Mouse (Mus musculus) retina, adult 2 months (tissue): ENCODE results near the gene Banp.
A peak's percentile ranks its signal among the peaks of the same experiment; 100 is the strongest.

ENCODE experiments used
- DNase-seq: peaks from one replicate; pipeline ENCODE4 v3.0.0-alpha.2; 2012; ENCODE audit warnings: low read depth, low spot score

The Banp gene

GRCm38 (mm10) chr8:122018046-122018831 lies 68.7 kb downstream of the Banp start:
- no peak for DNase-seq

- DNase-seq = no peak
These were observed 69.6 kb downstream of the Banp start for GRCm38 (mm10) chr8:122019162-122019561.

DNA sequence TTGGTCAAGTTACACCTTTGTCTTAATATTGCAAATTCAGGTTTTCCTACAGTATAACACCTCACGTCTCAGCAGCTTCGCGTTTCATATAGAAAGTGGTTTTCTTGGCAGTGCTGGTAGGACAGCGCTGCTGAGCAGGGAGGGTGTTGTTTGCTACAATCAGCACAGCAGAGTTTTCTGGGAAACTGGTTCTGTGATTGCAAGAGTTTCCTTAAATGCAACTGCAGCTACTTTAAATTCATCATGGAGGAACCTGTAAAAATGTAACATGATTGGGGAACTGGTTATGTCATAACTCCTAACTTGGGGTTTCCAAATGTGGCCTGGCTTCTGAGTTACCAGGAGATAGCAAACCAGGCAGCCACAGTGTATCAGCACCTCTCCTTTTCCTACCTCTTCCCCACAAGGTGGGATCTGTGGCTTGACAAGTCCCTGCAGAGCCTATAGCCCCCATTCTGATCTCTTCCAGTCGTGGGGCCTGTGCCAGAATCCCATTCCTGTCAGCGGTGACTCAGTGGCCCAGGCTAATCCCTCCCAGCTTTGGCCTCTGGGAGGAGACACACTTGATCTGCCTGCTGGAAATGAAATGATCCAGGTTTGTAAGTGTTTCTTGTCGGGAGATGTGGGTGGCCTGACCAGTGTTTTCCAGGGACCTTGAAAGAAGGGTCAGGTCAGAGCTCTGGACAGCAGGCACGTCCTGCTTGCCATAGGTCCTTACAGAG lies 70.7 kb downstream of the Banp start:
- DNase-seq = no peak

DNA sequence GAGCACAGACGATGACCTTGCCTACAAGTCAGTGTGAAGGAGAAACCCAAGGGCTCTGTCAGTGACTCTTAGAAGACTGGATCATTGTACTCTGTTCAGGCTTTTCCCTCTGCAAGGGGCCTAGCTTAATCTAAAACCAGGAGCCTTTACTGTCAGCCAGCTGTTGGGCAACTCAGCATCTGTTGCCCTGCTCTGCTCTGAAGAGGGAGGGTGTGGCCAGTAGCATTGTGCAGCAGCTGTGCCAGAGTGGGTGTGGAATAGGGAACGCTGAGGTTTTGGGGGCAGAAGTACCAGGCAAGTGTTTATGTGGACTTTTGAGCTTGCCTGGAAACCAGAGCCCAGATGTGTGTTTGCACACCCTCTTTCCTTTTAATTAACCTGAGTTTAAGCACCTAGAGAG lies 72.2 kb downstream of the Banp start:
- no peak for DNase-seq

GRCm38 (mm10) chr8:122022274-122022673 lies 72.7 kb downstream of the Banp start:
- no peak for DNase-seq

- no peak for DNase-seq
These were observed 73.2 kb downstream of the Banp start for GRCm38 (mm10) chr8:122022705-122023104.

GRCm38 (mm10) chr8:122025546-122025945 lies 76.0 kb downstream of the Banp start:
- DNase-seq = no peak

DNA sequence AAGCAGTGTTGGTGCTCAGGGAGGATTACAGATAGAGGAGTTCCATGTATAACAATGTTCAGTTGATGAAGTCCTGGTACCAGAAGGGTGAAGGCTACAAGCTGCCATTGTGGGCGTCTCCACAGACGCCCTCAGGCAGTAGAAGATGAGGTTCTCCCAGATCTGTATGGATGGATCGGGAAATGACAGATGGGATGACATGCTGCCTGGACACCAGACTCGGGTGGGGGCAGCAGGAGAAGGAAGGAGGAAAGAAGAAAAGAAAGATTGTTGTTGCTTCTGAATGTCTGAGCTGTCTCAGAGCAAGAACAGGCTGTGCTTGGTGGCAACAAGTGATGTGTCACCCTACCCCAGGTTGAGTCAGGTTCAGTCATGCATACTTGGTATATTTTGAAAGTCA lies 78.6 kb downstream of the Banp start:
- DNase-seq = no peak

DNA sequence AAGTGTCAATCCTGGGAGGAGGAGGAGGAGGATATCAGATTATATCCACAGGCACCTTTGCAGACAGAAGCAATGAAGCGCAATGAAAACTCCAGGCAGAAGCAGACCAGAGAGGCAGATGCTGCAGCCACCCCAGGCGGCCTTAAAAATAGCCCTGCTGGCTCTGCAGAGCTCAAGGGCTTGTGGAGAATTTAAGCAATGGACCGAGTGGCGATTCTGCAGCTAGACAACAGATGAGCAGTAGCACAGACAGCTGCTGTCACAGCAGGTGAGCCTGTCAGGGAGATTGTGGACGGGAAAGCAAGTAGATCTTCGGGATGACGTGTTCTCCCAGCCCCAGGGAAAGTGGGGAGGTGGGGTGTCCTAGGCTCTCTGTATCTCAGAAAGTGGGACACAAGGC lies 81.4 kb downstream of the Banp start:
- peak; percentile 15 for DNase-seq

GRCm38 (mm10) chr8:122032741-122033140 lies 83.2 kb downstream of the Banp start:
- DNase-seq = no peak

DNA sequence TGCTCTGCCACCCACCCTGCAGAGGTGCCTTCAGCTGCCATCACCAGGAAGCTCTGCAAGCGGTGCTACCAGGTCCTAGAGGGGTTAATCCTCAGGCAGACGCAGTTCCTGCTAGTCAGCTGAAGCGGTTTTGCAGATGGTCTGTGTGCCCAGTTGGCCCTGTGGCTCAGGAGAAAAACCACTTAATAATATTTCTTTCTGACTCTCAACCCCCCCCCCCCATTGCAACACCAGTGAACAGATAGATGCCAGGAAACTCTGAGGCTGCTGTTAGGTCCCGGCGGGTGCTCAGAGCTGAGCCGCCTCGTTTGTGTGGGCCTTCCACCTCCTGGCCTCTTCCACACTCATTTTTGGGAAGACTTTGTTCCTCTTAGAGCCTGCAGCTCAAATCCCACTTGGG lies 86.0 kb downstream of the Banp start:
- DNase-seq = no peak

- no peak for DNase-seq
These were observed 86.8 kb downstream of the Banp start for GRCm38 (mm10) chr8:122036325-122036724.

GRCm38 (mm10) chr8:122037279-122037678 lies 87.7 kb downstream of the Banp start:
- DNase-seq = no peak

- no peak for DNase-seq
These were observed 88.5 kb downstream of the Banp start for GRCm38 (mm10) chr8:122038076-122038475.

GRCm38 (mm10) chr8:122039452-122039851 lies 89.9 kb downstream of the Banp start:
- no peak for DNase-seq

DNA sequence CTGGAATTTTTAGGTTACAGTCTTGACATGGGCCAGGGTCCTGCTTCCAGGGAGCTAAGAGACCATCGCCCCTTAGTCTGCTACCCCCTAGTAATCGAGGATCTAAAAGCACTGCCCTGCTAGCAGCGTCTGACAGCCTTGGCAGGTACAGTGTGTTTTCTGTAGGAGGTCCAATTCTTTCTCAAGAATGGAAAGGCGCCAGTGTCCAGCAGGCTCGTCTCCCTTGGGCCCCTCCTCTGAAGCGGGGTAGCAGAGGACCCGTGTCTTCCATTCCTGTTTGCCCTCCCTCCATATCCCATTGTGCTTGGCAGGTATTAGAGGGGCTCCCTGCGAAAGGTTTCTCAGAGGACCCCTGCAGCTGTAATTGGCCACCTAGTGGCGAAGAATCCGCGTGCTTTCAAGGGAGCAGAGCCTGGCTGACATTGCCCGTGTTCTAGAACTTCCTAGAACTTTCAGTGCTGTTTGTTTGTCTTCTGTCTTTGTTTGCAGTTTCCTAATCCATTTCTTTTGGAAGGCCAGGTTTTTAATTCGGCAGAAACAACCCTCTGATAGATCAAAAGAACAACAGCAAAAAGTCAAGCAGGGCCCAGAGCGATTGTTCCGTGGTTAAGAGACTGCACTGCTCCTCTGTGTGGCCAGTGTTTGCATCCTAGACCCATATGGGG lies 97.8 kb downstream of the Banp start:
- no peak for DNase-seq

DNA sequence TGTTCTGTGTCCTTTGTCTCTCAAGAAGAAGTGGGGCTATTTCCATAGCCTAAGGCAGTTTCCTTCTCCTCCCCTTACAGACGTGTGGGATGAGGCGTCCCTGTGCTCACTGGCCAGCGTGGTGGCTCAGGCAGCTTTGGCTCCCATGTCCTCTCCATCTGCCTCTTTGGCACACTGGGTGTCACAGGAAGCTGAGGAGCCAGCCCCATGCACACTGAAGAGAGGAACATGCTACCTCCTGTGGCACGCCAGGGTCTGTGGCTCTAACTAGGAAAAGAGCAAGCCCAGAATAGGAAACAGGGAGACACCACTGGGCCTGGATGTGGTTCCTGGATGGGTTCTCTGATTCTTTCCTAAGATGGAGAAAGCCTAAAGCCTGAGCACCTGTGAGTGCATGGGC lies 99.7 kb downstream of the Banp start:
- DNase-seq = no peak

- no peak for DNase-seq
These were observed 100.4 kb downstream of the Banp start for GRCm38 (mm10) chr8:122049923-122050322.

DNA sequence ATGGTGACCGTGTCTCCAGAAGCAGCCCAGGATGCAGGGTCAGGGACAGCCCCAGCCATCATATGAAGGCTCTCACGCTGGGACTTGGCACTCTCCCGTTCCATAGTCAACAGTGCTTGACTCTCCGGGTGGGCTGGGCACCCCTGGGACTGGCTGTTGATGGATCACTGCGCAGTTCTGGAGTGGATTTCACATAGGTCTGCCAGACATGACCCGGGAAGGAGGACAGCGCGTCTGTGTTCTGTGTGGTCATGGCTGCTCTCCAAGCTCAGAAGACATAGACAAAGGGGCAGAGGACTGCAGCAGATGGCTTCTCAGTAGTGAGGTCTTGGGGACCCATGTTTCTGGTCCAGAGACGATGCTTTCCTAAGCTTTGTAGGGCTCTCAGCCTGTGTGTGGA lies 101.1 kb downstream of the Banp start:
- DNase-seq = no peak

DNA sequence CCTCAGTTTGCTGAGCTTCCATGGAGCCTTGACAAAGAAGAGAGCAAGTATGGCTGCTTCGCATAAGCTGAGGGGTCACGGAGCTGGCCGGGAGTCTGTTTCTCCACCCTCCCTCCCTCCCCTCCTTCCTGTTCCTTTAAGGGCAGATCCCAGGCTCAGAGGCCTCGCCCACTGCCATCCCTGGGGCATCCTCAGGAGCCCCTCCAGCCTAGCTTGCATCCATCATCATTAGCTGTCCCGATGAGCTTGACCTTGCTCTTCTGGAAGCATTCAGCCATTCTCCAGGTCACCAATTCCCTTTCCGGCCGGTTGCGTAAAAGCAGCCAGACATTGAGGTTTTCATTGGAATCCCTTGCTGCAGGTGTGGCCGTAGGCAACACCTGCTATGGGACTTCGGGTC lies 105.8 kb downstream of the Banp start:
- DNase-seq = no peak

DNA sequence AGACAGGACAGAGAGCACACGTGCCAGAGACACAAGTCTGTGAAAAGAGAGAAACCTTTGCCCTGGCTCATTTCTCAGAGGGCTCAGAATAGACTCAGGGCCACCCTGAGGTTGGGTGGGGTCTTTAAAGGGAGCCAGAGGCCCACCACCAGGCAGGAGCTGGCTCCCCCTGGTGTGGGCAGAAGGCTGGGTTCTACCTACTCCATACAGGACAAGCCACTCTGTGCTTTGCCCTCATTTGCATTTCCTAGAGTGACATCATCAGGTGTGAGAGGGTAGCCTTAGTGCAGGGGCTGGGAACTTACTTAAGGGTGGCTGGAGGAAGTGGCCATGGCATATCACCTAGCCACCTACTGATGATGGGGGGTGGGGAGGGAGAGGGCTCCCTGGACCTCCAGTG lies 106.6 kb downstream of the Banp start:
- no peak for DNase-seq

DNA sequence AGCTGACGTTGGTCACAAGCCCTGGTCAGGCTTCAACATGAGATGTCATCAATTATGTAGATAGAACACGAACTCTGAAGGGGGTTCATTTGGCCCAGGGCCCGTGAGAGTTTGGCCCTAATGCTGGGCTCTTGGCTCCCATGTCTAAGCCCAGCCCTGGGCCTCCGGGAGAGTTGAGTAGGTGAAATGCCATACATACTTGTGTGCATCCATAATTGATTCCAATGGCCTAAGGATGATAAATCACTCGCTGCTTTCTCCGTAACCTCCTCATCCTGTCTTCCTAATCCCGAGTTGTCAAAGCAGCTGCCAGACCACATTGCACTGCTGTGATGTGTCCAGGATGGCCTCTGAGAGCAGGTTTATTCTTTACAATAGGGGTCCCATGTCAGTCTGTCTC lies 107.3 kb downstream of the Banp start:
- DNase-seq = no peak

- DNase-seq = no peak
These were observed 109.0 kb downstream of the Banp start for GRCm38 (mm10) chr8:122058510-122058909.
